Comparison of ENCODE assay signal across 11 mouse cellular contexts in the genomic region with DNA sequence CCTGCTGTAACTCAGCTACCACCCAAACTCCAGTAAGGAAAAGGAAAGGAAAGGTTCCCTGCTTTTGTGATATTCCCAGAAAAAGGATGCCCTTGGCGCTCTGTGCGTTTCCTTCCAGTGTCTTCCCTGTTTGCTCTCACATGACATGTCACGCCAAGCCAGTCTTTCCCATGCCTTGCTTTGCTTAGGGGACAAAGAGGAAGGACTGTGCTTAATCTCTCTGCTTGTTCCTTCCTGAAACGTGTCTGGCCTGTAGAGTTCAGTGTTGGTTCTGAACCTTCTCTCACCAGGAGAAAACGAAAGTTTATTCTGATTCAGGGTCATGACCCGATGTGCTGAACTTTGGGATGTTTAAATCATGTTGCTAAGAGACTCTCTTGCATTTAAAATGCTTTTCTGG. TPM values are rescaled to one million over a fixed set of nuclear protein-coding genes. Genes with fewer than 3 reads are reported as not detected.
DNase-seq lines count a peak whose midpoint lies in the region; ATAC-seq and TF ChIP-seq lines count a peak whose summit lies in the region.
"Had no signal": no experiment of that assay in that cellular context is flagged by ENCODE, and none has a peak within 500 bp of the region (broad histone marks: within the 10 kb centered on the region; RNA-seq: fewer than 3 reads in every experiment).

No protein-coding gene starts in this region.

- TF ChIP-seq CTCF in lung, embryonic 14.5 days (IDR thresholded peaks at IDR 0.05; ENCODE audit: low read depth): no peak

- peak; percentile 67 for ATAC-seq in common myeloid progenitor, adult 5-6 weeks (replicated peaks; ENCODE audit: low read depth, poor library complexity, severe bottlenecking)
- ATAC-seq in lung, embryonic 14.5 days (ENCODE audit: insufficient read depth): no peak

- H3K9ac ChIP-seq in lung, embryonic 14.5 days: no peak overlapping the region

- H3K36me3 ChIP-seq in lung, embryonic 14.5 days (ENCODE audit: insufficient read depth): no peaks in the 10 kb centered on the region
- H3K36me3 ChIP-seq in embryonic facial prominence, embryonic 10.5 days (replicated peaks): no peaks in the 10 kb centered on the region
- no peaks in the 10 kb centered on the region for H3K36me3 ChIP-seq in limb, embryonic 10.5 days

- no peak overlapping the region for H3K4me3 ChIP-seq in lung, embryonic 14.5 days (ENCODE audit: low read depth, low read length)
- H3K4me3 ChIP-seq in embryonic facial prominence, embryonic 10.5 days: no peak overlapping the region
- H3K4me3 ChIP-seq in limb, embryonic 10.5 days: no peak overlapping the region
- H3K4me3 ChIP-seq: myocyte had no signal

- 57% methylated on average over 6 of the region's 6 CpGs for WGBS in lung, embryonic 14.5 days
- 72% methylated on average over 6 of the region's 6 CpGs for WGBS in embryonic facial prominence, embryonic 10.5 days
- 78% methylated on average over 6 of the region's 6 CpGs for WGBS in limb, embryonic 10.5 days

- no peaks in the 10 kb centered on the region for H3K9me3 ChIP-seq in lung, embryonic 14.5 days (ENCODE audit: low read depth, low read length)
- H3K9me3 ChIP-seq in embryonic facial prominence, embryonic 10.5 days: no peaks in the 10 kb centered on the region
- H3K9me3 ChIP-seq in limb, embryonic 10.5 days (replicated peaks): no peaks in the 10 kb centered on the region

- intact Hi-C loops in heart, postnatal 36 days (cut with DNase I): no loop called here

- DNase-seq in adrenal gland, adult 2 months: peak; percentile 41
- no peak for DNase-seq in adrenal gland, postnatal 4 days (ENCODE audit: low spot score in 2 of 2)
- peak; percentile 37 to 38 for DNase-seq in heart, postnatal 36 days
- peak; percentile 23 for DNase-seq in lung, embryonic 14.5 days
- DNase-seq in urinary bladder, postnatal 36 days (ENCODE audit: low spot score in 2 of 2): no peak
- DNase-seq in embryonic facial prominence, embryonic 10.5 days (ENCODE audit: low spot score): no peak
- no peak for DNase-seq in limb, embryonic 10.5 days (ENCODE audit: low spot score)
- DNase-seq: gastrocnemius, postnatal 36 days; right cerebral cortex, postnatal 25 days had no signal

- H3K4me1 ChIP-seq in lung, embryonic 14.5 days (ENCODE audit: insufficient read depth): no peaks in the 10 kb centered on the region
- H3K4me1 ChIP-seq in embryonic facial prominence, embryonic 10.5 days: peaks cover 5% of the 10 kb centered on the region; the same call in 1 of the 2 replicates
- peaks cover 17% of the 10 kb centered on the region for H3K4me1 ChIP-seq in limb, embryonic 10.5 days

- H3K27me3 ChIP-seq in lung, embryonic 14.5 days (ENCODE audit: insufficient read depth, low read length): no peaks in the 10 kb centered on the region
- H3K27me3 ChIP-seq in embryonic facial prominence, embryonic 10.5 days (replicated peaks; ENCODE audit: low read depth, poor library complexity, severe bottlenecking): no peaks in the 10 kb centered on the region
- H3K27me3 ChIP-seq in limb, embryonic 10.5 days (ENCODE audit: low read depth, poor library complexity, severe bottlenecking): no peaks in the 10 kb centered on the region

- H3K27ac ChIP-seq in lung, embryonic 14.5 days (ENCODE audit: low read depth): no peak overlapping the region
- no peak overlapping the region for H3K27ac ChIP-seq in embryonic facial prominence, embryonic 10.5 days (replicated peaks)
- H3K27ac ChIP-seq in limb, embryonic 10.5 days: no peak overlapping the region

- H3K4me2 ChIP-seq in lung, embryonic 14.5 days: no peak overlapping the region

RNA-seq across cellular contexts. Expression of a gene that starts 28.2 kb away (rescaled TPM):
- total RNA-seq in adrenal gland, adult 2 months (2021): 10 to 100 TPM; 18.5 to 18.9 TPM
- 16.2 and 17.4 TPM in 2 replicates for polyA plus RNA-seq in adrenal gland, adult 2 months (2012; rRNA removed)
- total RNA-seq in adrenal gland, postnatal 4 days (2021): 10 to 100 TPM; 26.1 to 30.8 TPM
- 0.78 and 1.8 TPM in 2 replicates for total RNA-seq in common myeloid progenitor, adult 5-6 weeks (2017)
- total RNA-seq in heart, postnatal 36 days (2021): 10 to 100 TPM; 17.0 to 21.1 TPM
- polyA plus RNA-seq in lung, embryonic 14.5 days (2014; fragmentation: Nextera tagmentation; extraction: Ambion mirVana): 28.2 and 32.3 TPM in 2 replicates
- 15.1 and 17.0 TPM in 2 replicates for polyA plus RNA-seq in embryonic facial prominence, embryonic 10.5 days (2016; fragmentation: Nextera tagmentation; extraction: Ambion mirVana)
- polyA plus RNA-seq in limb, embryonic 10.5 days (2016; fragmentation: Nextera tagmentation; extraction: Ambion mirVana): 13.1 and 17.1 TPM in 2 replicates

RNA-seq across cellular contexts. Expression of a gene that starts 45.1 kb away (rescaled TPM):
- 1,000 to 10,000 TPM in 1 of 2 experiments, 100 to 1,000 TPM in 1; 898 to 1,005 TPM for total RNA-seq in adrenal gland, adult 2 months (2021)
- 132 and 140 TPM in 2 replicates for polyA plus RNA-seq in adrenal gland, adult 2 months (2012; rRNA removed)
- 1,000 to 10,000 TPM; 1,162 to 1,195 TPM for total RNA-seq in adrenal gland, postnatal 4 days (2021)
- 1,695 and 1,764 TPM in 2 replicates for total RNA-seq in common myeloid progenitor, adult 5-6 weeks (2017)
- total RNA-seq in heart, postnatal 36 days (2021): 100 to 1,000 TPM; 492 to 522 TPM
- 874 and 878 TPM in 2 replicates for polyA plus RNA-seq in lung, embryonic 14.5 days (2014; fragmentation: Nextera tagmentation; extraction: Ambion mirVana)
- 664 and 683 TPM in 2 replicates for polyA plus RNA-seq in embryonic facial prominence, embryonic 10.5 days (2016; fragmentation: Nextera tagmentation; extraction: Ambion mirVana)
- 718 and 830 TPM in 2 replicates for polyA plus RNA-seq in limb, embryonic 10.5 days (2016; fragmentation: Nextera tagmentation; extraction: Ambion mirVana)

Comparison
In these comparisons a context has a peak if more than half of its experiments do, and no peak if none do; other contexts are left out.
1. DNase-seq: peak in adrenal gland, adult 2 months (single experiment), heart, postnatal 36 days (2 of 2) and lung, embryonic 14.5 days (single experiment); none in adrenal gland, postnatal 4 days (0 of 2), urinary bladder, postnatal 36 days (0 of 2), embryonic facial prominence, embryonic 10.5 days (single experiment) and limb, embryonic 10.5 days (single experiment).